42 mouse cellular contexts compared by ENCODE assay signal in genomic region chr11:85811676-85812075, GRCm38 (mm10). TPM values are rescaled to one million over a fixed set of nuclear protein-coding genes. Genes with fewer than 3 reads are reported as not detected.
"Had no signal": no experiment of that assay in that cellular context is flagged by ENCODE, and none has a peak within 500 bp of the region (broad histone marks: within the 10 kb centered on the region; RNA-seq: fewer than 3 reads in every experiment).

No protein-coding gene starts in this region.

- H3K4me1 ChIP-seq: hindbrain, embryonic 15.5 days had no signal

- H3K9ac ChIP-seq: heart, embryonic 12.5 days; heart, embryonic 13.5 days; heart, embryonic 15.5 days; hindbrain, embryonic 12.5 days; hindbrain, embryonic 13.5 days; hindbrain, embryonic 14.5 days; hindbrain, embryonic 15.5 days; intestine, embryonic 15.5 days; kidney, embryonic 15.5 days had no signal

- H3K27me3 ChIP-seq: hindbrain, embryonic 15.5 days; intestine, embryonic 15.5 days; kidney, embryonic 15.5 days had no signal

- H3K36me3 ChIP-seq: heart, embryonic 10.5 days; heart, embryonic 12.5 days; heart, embryonic 13.5 days; heart, embryonic 15.5 days; hindbrain, embryonic 10.5 days; hindbrain, embryonic 12.5 days; hindbrain, embryonic 13.5 days; hindbrain, embryonic 15.5 days; intestine, embryonic 15.5 days; kidney, embryonic 15.5 days had no signal

- H3K27ac ChIP-seq: heart, embryonic 13.5 days; heart, embryonic 15.5 days; hindbrain, embryonic 10.5 days; hindbrain, embryonic 12.5 days; hindbrain, embryonic 13.5 days; hindbrain, embryonic 14.5 days; hindbrain, embryonic 15.5 days; hindbrain, postnatal 0 days; intestine, embryonic 15.5 days; layer of hippocampus, adult 2 months had no signal

- DNase-seq: heart, postnatal 14 days; heart, postnatal 36 days; heart, postnatal 4 days; layer of hippocampus, adult 9-11 months; layer of hippocampus, postnatal 36 days had no signal

- H3K9me3 ChIP-seq: heart, embryonic 10.5 days; heart, embryonic 12.5 days; heart, embryonic 13.5 days; heart, embryonic 15.5 days; hindbrain, embryonic 10.5 days; hindbrain, embryonic 12.5 days; hindbrain, embryonic 13.5 days; hindbrain, embryonic 15.5 days; intestine, embryonic 15.5 days; kidney, embryonic 15.5 days had no signal

- H3K4me2 ChIP-seq: heart, embryonic 11.5 days; heart, embryonic 12.5 days; heart, embryonic 13.5 days; heart, embryonic 15.5 days; hindbrain, embryonic 12.5 days; hindbrain, embryonic 13.5 days; hindbrain, embryonic 14.5 days; hindbrain, embryonic 15.5 days; intestine, embryonic 15.5 days; kidney, embryonic 15.5 days had no signal

- H3K4me3 ChIP-seq: heart, embryonic 10.5 days; heart, embryonic 12.5 days; heart, embryonic 13.5 days; heart, embryonic 15.5 days; hindbrain, embryonic 10.5 days; hindbrain, embryonic 12.5 days; hindbrain, embryonic 13.5 days; hindbrain, embryonic 15.5 days; intestine, embryonic 15.5 days; kidney, embryonic 15.5 days; layer of hippocampus, adult 2 months had no signal

RNA-seq across cellular contexts. Expression of gene Tbx2, which starts 20.7 kb away (rescaled TPM):
- polyA plus RNA-seq: inflammation-experienced regulatory T-cells, adult 6 months had no signal

RNA-seq across cellular contexts. Expression of gene Gm11444, which starts 38.5 kb away (rescaled TPM):
- total RNA-seq: heart, postnatal 10 days; heart, postnatal 14 days; heart, postnatal 25 days; heart, postnatal 36 days; heart, postnatal 4 days; hematopoietic stem cell, adult 5-6 weeks; hindbrain, postnatal 0 days; layer of hippocampus, adult 18-20 months; layer of hippocampus, adult 2 months; layer of hippocampus, adult 8-10 months; layer of hippocampus, postnatal 10 days; layer of hippocampus, postnatal 14 days; layer of hippocampus, postnatal 25 days; layer of hippocampus, postnatal 36 days; left cerebral cortex, adult 18-20 months had no signal
- polyA plus RNA-seq: heart, embryonic 10.5 days; heart, embryonic 11.5 days; heart, embryonic 12.5 days; heart, embryonic 13.5 days; heart, embryonic 14.5 days; heart, embryonic 15.5 days; heart, embryonic 16.5 days; heart, postnatal 0 days; hindbrain, embryonic 10.5 days; hindbrain, embryonic 11.5 days; hindbrain, embryonic 12.5 days; hindbrain, embryonic 13.5 days; hindbrain, embryonic 14.5 days; hindbrain, embryonic 15.5 days; hindbrain, embryonic 16.5 days; hindbrain, postnatal 0 days; inflammation-experienced regulatory T-cells, adult 6 months; intestine, embryonic 14.5 days; intestine, embryonic 15.5 days; intestine, embryonic 16.5 days; intestine, postnatal 0 days; kidney, adult 2 months; kidney, embryonic 14.5 days; kidney, embryonic 15.5 days; kidney, embryonic 16.5 days; kidney, postnatal 0 days; large intestine, adult 2 months had no signal
